Mouse (Mus musculus) v-Abl transformed pro-B cells (cell line): ENCODE measurements around the gene 1700025B11Rik.
"Not testable (repeated sequence)": the region's sequence is repeated elsewhere in the genome, so short reads cannot be mapped to it uniquely, and the experiment has no call there.

Experiments
- in situ Hi-C, 2 experiments: fragments of 400-800 bp; cut with MboI; formaldehyde crosslinking; loops; one replicate each; pipeline ENCODE4 v1.15.1; 2025; ENCODE audit not compliant: unreplicated experiment in 2 of 2

1700025B11Rik gene

GRCm38 (mm10) chr15:77561792-77562191, at the start of gene 1700025B11Rik:
TSS of gene 1700025B11Rik (minus strand) at chr15:77561892.
- in situ Hi-C loops = loop anchor here in 1 of 2 experiments (10.0 kb wide), 1 partner anchor 53 kb away; no protein-coding TSS in a partner anchor

- in situ Hi-C loops = no loop called here
Observed at GRCm38 (mm10) chr15:77606069-77606468, 44.4 kb upstream of the 1700025B11Rik start.

- in situ Hi-C loops = no loop called here
Observed at GRCm38 (mm10) chr15:77598958-77599357, 37.3 kb upstream of the 1700025B11Rik start, which contains the start of gene Gm36245. TSS of gene Gm36245 (plus strand) at chr15:77599258.

- in situ Hi-C loops = no loop called here
Observed at GRCm38 (mm10) chr15:77598429-77598828, 36.7 kb upstream of the 1700025B11Rik start.

- in situ Hi-C loops = no loop called here
Observed at GRCm38 (mm10) chr15:77595961-77596360, 34.3 kb upstream of the 1700025B11Rik start, which contains the start of gene Apol10b. TSS of gene Apol10b (minus strand) at chr15:77596125.

GRCm38 (mm10) chr15:77593557-77593956, 31.9 kb upstream of the 1700025B11Rik start:
- in situ Hi-C loops = no loop called here

- in situ Hi-C loops = no loop called here
Observed at GRCm38 (mm10) chr15:77590881-77591280, 29.2 kb upstream of the 1700025B11Rik start.

- in situ Hi-C loops = no loop called here
Observed at GRCm38 (mm10) chr15:77588981-77589380, 27.3 kb upstream of the 1700025B11Rik start.

GRCm38 (mm10) chr15:77587026-77587425, 25.3 kb upstream of the 1700025B11Rik start:
- in situ Hi-C loops = no loop called here

- in situ Hi-C loops = loop anchor here in 1 of 2 experiments (5.0 kb wide), 1 partner anchor 64 kb away; no protein-coding TSS in a partner anchor
Observed at GRCm38 (mm10) chr15:77581681-77582080, 20.0 kb upstream of the 1700025B11Rik start.

GRCm38 (mm10) chr15:77579311-77579710, 17.6 kb upstream of the 1700025B11Rik start:
- in situ Hi-C loops = no loop called here

GRCm38 (mm10) chr15:77578801-77579200, 17.1 kb upstream of the 1700025B11Rik start:
- in situ Hi-C loops = no loop called here

GRCm38 (mm10) chr15:77563219-77563618, 1.5 kb upstream of the 1700025B11Rik start:
- in situ Hi-C loops = loop anchor here in 1 of 2 experiments (10.0 kb wide), 1 partner anchor 52 kb away; no protein-coding TSS in a partner anchor

- in situ Hi-C loops = not testable (repeated sequence)
Observed at GRCm38 (mm10) chr15:77539221-77539620, 22.5 kb downstream of the 1700025B11Rik start.

GRCm38 (mm10) chr15:77533216-77533615, 28.5 kb downstream of the 1700025B11Rik start, which contains the start of gene Apol7c:
TSS of gene Apol7c (minus strand) at chr15:77533316.
- in situ Hi-C loops = no loop called here

- in situ Hi-C loops = not testable (repeated sequence)
Observed at GRCm38 (mm10) chr15:77523186-77523843, 38.4 kb downstream of the 1700025B11Rik start.

GRCm38 (mm10) chr15:77520596-77520995, 41.1 kb downstream of the 1700025B11Rik start:
- in situ Hi-C loops = not testable (repeated sequence)
